Mouse (Mus musculus) midbrain, postnatal 0 days (tissue): Measurements from ENCODE around the gene Oscp1. TPM values are rescaled to one million over a fixed set of nuclear protein-coding genes. Genes with fewer than 3 reads are reported as not detected.

Experiments
- ATAC-seq: fragments of 200-750 bp; cut with Nextera tagmentation; 2 replicates; pipeline ENCODE4 v1.8.0; 2017; ENCODE audit warnings: moderate number of reproducible peaks, mild to moderate bottlenecking, moderate TSS enrichment, moderate library complexity; ENCODE audit not compliant: low FRiP score
- DNase-seq: peaks from one replicate; pipeline ENCODE4 v3.0.0-alpha.2; 2015; ENCODE audit warnings: low spot score
- H3K27ac ChIP-seq: fragments of 300-500 bp; sonication (generic); 2 replicates; pipeline ENCODE4 v1.5.1; 2014; ENCODE audit warnings: low read depth, mild to moderate bottlenecking, low read length, mixed read lengths
- H3K27me3 ChIP-seq: fragments of 300-500 bp; sonication (generic); 2 replicates; pipeline ENCODE4 v1.6.1; 2014; ENCODE audit warnings: low read length, control low read depth, mixed read lengths; ENCODE audit not compliant: insufficient read depth
- H3K36me3 ChIP-seq: fragments of 300-500 bp; sonication (generic); 2 replicates; pipeline ENCODE4 v1.6.1; 2014; ENCODE audit warnings: low read length, control low read depth, mixed read lengths; ENCODE audit not compliant: insufficient read depth
- H3K4me1 ChIP-seq: fragments of 300-500 bp; sonication (generic); 2 replicates; pipeline ENCODE4 v1.6.1; 2014; ENCODE audit warnings: mild to moderate bottlenecking, control low read depth, antibody characterized with exemption, low read length, mixed read lengths; ENCODE audit not compliant: insufficient read depth
- H3K4me2 ChIP-seq: fragments of 300-500 bp; sonication (generic); 2 replicates; pipeline ENCODE4 v1.6.1; 2014; ENCODE audit warnings: low read depth, mild to moderate bottlenecking, low read length, mixed read lengths; ENCODE audit not compliant: poor library complexity, severe bottlenecking
- H3K4me3 ChIP-seq: fragments of 300-500 bp; sonication (generic); 2 replicates; pipeline ENCODE4 v1.5.1; 2014; ENCODE audit warnings: low read depth, mild to moderate bottlenecking, low read length, moderate library complexity
- H3K9ac ChIP-seq: fragments of 300-500 bp; sonication (generic); replicated peaks from 2 replicates; pipeline ENCODE4 v1.6.1; 2014; ENCODE audit warnings: mild to moderate bottlenecking, low read length, moderate library complexity, mixed read lengths; ENCODE audit not compliant: poor library complexity, severe bottlenecking
- H3K9me3 ChIP-seq: fragments of 300-500 bp; sonication (generic); 2 replicates; pipeline ENCODE4 v1.6.1; 2016; ENCODE audit warnings: low read length, control low read depth
- CTCF ChIP-seq: IDR thresholded peaks from 2 replicates; pipeline ENCODE4 v1.5.1; 2016; ENCODE audit warnings: antibody characterized with exemption, mild to moderate bottlenecking
- WGBS: fragments of 180-500 bp; shearing (Covaris S2); extraction: QIAGEN DNeasy Blood & Tissue Kit; methylation state at CpG from one replicate; pipeline ENCODE4 v1.1.7; 2014; 5-methylcytosine and 5-hydroxymethylcytosine counted together
- polyA plus RNA-seq: library from polyadenylated mRNA; unstranded; fragments of >200 nt; fragmentation: Nextera tagmentation; extraction: Ambion mirVana; gene quantifications from 2 replicates; pipeline ENCODE4 v1.2.1, GENCODE M21; 2015
- total RNA-seq: library from RNA; depleted of rRNA; stranded (reverse); fragments of >200 nt; gene quantifications from 2 replicates; pipeline ENCODE4 v1.2.3, GENCODE M21; 2014

The Oscp1 gene
- total and polyA plus RNA-seq, 2 experiments from 2014 or later = 34.3 to 47.7 TPM

- Histone ChIP-seq H3K9ac (no peak overlapping the region), H3K9me3 (no peaks in the 10 kb centered on the region), H3K4me2 (no peak overlapping the region), H3K4me3 (no peak overlapping the region), H3K27me3 (no peaks in the 10 kb centered on the region), H3K36me3 (no peaks in the 10 kb centered on the region), H3K4me1 (no peaks in the 10 kb centered on the region), H3K27ac (no peak overlapping the region)
- ATAC-seq (no peak), DNase-seq (no peak)
- WGBS = 97% methylated on average over 3 of the region's 3 CpGs
- TF ChIP-seq CTCF = no peak
These were observed 30.4 kb upstream of the Oscp1 start for GRCm38 (mm10) chr4:126027980-126028379.

GRCm38 (mm10) chr4:126029042-126029441, 29.3 kb upstream of the Oscp1 start:
- Histone ChIP-seq H3K9me3 (no peaks in the 10 kb centered on the region), H3K9ac (no peak overlapping the region), H3K4me2 (no peak overlapping the region), H3K4me3 (no peak overlapping the region), H3K27ac (no peak overlapping the region), H3K4me1 (no peaks in the 10 kb centered on the region), H3K27me3 (no peaks in the 10 kb centered on the region), H3K36me3 (no peaks in the 10 kb centered on the region)
- DNase-seq (no peak), ATAC-seq (no peak)
- no peak for TF ChIP-seq CTCF
- 70% methylated on average over 3 of the region's 3 CpGs for WGBS

GRCm38 (mm10) chr4:126030705-126031104, 27.7 kb upstream of the Oscp1 start:
- WGBS = 72% methylated on average over 5 of the region's 5 CpGs
- H3K4me3 ChIP-seq = no peak overlapping the region
- DNase-seq (no peak), ATAC-seq (no peak)
- no peaks in the 10 kb centered on the region for H3K9me3 ChIP-seq
- H3K4me1 ChIP-seq = no peaks in the 10 kb centered on the region
- no peak overlapping the region for H3K9ac ChIP-seq
- no peak for TF ChIP-seq CTCF
- no peaks in the 10 kb centered on the region for H3K27me3 ChIP-seq
- H3K27ac ChIP-seq = no peak overlapping the region
- H3K36me3 ChIP-seq = no peaks in the 10 kb centered on the region
- H3K4me2 ChIP-seq = no peak overlapping the region

GRCm38 (mm10) chr4:126035413-126035812, 23.0 kb upstream of the Oscp1 start:
- H3K4me1 ChIP-seq = no peaks in the 10 kb centered on the region
- no peaks in the 10 kb centered on the region for H3K9me3 ChIP-seq
- H3K4me3 ChIP-seq = no peak overlapping the region
- no peak for DNase-seq
- H3K9ac ChIP-seq = no peak overlapping the region
- no peak overlapping the region for H3K27ac ChIP-seq
- no peaks in the 10 kb centered on the region for H3K36me3 ChIP-seq
- 92% methylated on average over 5 of the region's 5 CpGs for WGBS
- H3K4me2 ChIP-seq = no peak overlapping the region
- ATAC-seq = no peak
- TF ChIP-seq CTCF = no peak
- no peaks in the 10 kb centered on the region for H3K27me3 ChIP-seq

GRCm38 (mm10) chr4:126046851-126047585, 11.3 kb upstream of the Oscp1 start, which contains the start of gene Mrps15:
Gene Mrps15, plus strand, starts transcription at chr4:126046925.
- Histone ChIP-seq H3K9ac (peak within 1 kb of the TSS; percentile 82), H3K27me3 (no peaks in the 10 kb centered on the region), H3K9me3 (no peaks in the 10 kb centered on the region), H3K27ac (peak within 1 kb of the TSS; percentile 77), H3K4me2 (peak within 1 kb of the TSS; percentile 94), H3K4me1 (peaks cover 10% of the 10 kb centered on the region; the same call in 1 of the 2 replicates), H3K4me3 (peak within 1 kb of the TSS; percentile 56), H3K36me3 (peaks cover 21% of the 10 kb centered on the region; the same call in 1 of the 2 replicates)
- WGBS = 1% methylated on average over 56 of the region's 56 CpGs
- TF ChIP-seq CTCF = no peak
- peak; percentile 96 for DNase-seq
- peak; percentile 95 for ATAC-seq

- peaks cover 46% of the 10 kb centered on the region for H3K36me3 ChIP-seq
- ATAC-seq = no peak
- 77% methylated on average over 7 of the region's 7 CpGs for WGBS
These were observed 6.7 kb upstream of the Oscp1 start for GRCm38 (mm10) chr4:126051617-126052016.

More at GRCm38 (mm10) chr4:126051617-126052016, 6.7 kb upstream of the Oscp1 start:
- Histone ChIP-seq H3K9me3 (no peaks in the 10 kb centered on the region), H3K9ac (no peak overlapping the region), H3K4me1 (peaks cover 10% of the 10 kb centered on the region; the same call in 1 of the 2 replicates), H3K27me3 (no peaks in the 10 kb centered on the region), H3K4me3 (no peak overlapping the region), H3K27ac (no peak overlapping the region), H3K4me2 (no peak overlapping the region)
- no peak for DNase-seq
- no peak for TF ChIP-seq CTCF
